Mouse (Mus musculus): Measurements from ENCODE around the gene Dgcr2. TPM values are rescaled to one million over a fixed set of nuclear protein-coding genes. Genes with fewer than 3 reads are reported as not detected.

Dgcr2 gene
- polyA plus RNA-seq, 1 experiment, result 42.8 TPM

GRCm38 (mm10) chr16:17872995-17873394 is 25.4 kb downstream of the Dgcr2 start:
- Histone ChIP-seq H3K27me3 (ENCODE audit: control insufficient read depth, insufficient read depth, insufficient read length) (no peaks in the 10 kb centered on the region), H3ac (ENCODE audit: control insufficient read depth, insufficient read length) (no peak overlapping the region), H3K4me2 (ENCODE audit: low read depth) (no peak overlapping the region), H3K4me3 (no peak overlapping the region), H3K36me3 (ENCODE audit: control insufficient read depth, insufficient read depth) (no peaks in the 10 kb centered on the region), H3K79me2 (ENCODE audit: control insufficient read depth, insufficient read depth) (peaks cover 41% of the 10 kb centered on the region)
- TF ChIP-seq E2F4 (IDR thresholded peaks at IDR 0.05; ENCODE audit: insufficient read depth) (no peak), MAX (IDR thresholded peaks at IDR 0.05; ENCODE audit: low read depth) (no peak), USF1 (IDR thresholded peaks at IDR 0.05; ENCODE audit: low read depth) (no peak), TCF12 (IDR thresholded peaks at IDR 0.05; ENCODE audit: insufficient read depth, poor library complexity, severe bottlenecking) (no peak), POLR2AphosphoS2 (IDR thresholded peaks at IDR 0.05; ENCODE audit: insufficient read length, low read depth) (no peak), CEBPB (IDR thresholded peaks at IDR 0.05; ENCODE audit: insufficient read depth, poor library complexity, severe bottlenecking) (no peak), MYOD1 (IDR thresholded peaks at IDR 0.05; ENCODE audit: control insufficient read depth in 1 of 3, insufficient read length in 2 of 3, low read depth in 2 of 3) (no peak), TCF3 (IDR thresholded peaks at IDR 0.05; ENCODE audit: insufficient read length, low read depth) (no peak), REST (IDR thresholded peaks at IDR 0.05; ENCODE audit: insufficient read depth, insufficient read length) (no peak), MYOG (IDR thresholded peaks at IDR 0.05; ENCODE audit: control insufficient read depth in 1 of 3, insufficient read depth in 1 of 3, insufficient read length in 2 of 3, low read depth in 2 of 3) (no peak), POLR2A (IDR thresholded peaks at IDR 0.05; ENCODE audit: insufficient read length, low read depth) (no peak)

GRCm38 (mm10) chr16:17871248-17871647 is 27.1 kb downstream of the Dgcr2 start:
- Histone ChIP-seq H3K27me3 (ENCODE audit: control insufficient read depth, insufficient read depth, insufficient read length) (no peaks in the 10 kb centered on the region), H3K36me3 (ENCODE audit: control insufficient read depth, insufficient read depth) (no peaks in the 10 kb centered on the region), H3K4me3 (no peak overlapping the region), H3K4me2 (ENCODE audit: low read depth) (no peak overlapping the region), H3K79me2 (ENCODE audit: control insufficient read depth, insufficient read depth) (peaks cover 23% of the 10 kb centered on the region), H3ac (ENCODE audit: control insufficient read depth, insufficient read length) (no peak overlapping the region)
- TF ChIP-seq MAX (IDR thresholded peaks at IDR 0.05; ENCODE audit: low read depth), result no peak
- no peak for TF ChIP-seq MYOG (IDR thresholded peaks at IDR 0.05; ENCODE audit: control insufficient read depth in 1 of 3, insufficient read depth in 1 of 3, insufficient read length in 2 of 3, low read depth in 2 of 3)
- TF ChIP-seq SRF (IDR thresholded peaks at IDR 0.05; ENCODE audit: control insufficient read depth, insufficient read length, low read depth), result no peak
- TF ChIP-seq E2F4 (IDR thresholded peaks at IDR 0.05; ENCODE audit: insufficient read depth), result no peak
- TF ChIP-seq USF1 (IDR thresholded peaks at IDR 0.05; ENCODE audit: low read depth), result no peak
- no peak for TF ChIP-seq MYOD1 (IDR thresholded peaks at IDR 0.05; ENCODE audit: control insufficient read depth in 1 of 3, insufficient read length in 2 of 3, low read depth in 2 of 3)
- no peak for TF ChIP-seq TCF12 (IDR thresholded peaks at IDR 0.05; ENCODE audit: insufficient read depth, poor library complexity, severe bottlenecking)

GRCm38 (mm10) chr16:17865770-17866169 is 32.6 kb downstream of the Dgcr2 start:
- Histone ChIP-seq H3K4me2 (ENCODE audit: low read depth) (no peak overlapping the region), H3K79me2 (ENCODE audit: control insufficient read depth, insufficient read depth) (peaks cover 4% of the 10 kb centered on the region), H3K4me3 (no peak overlapping the region), H3ac (ENCODE audit: control insufficient read depth, insufficient read length) (no peak overlapping the region), H3K27me3 (ENCODE audit: control insufficient read depth, insufficient read depth, insufficient read length) (no peaks in the 10 kb centered on the region), H3K36me3 (ENCODE audit: control insufficient read depth, insufficient read depth) (no peaks in the 10 kb centered on the region)
- no peak for TF ChIP-seq MYOG (IDR thresholded peaks at IDR 0.05; ENCODE audit: control insufficient read depth in 1 of 3, insufficient read depth in 1 of 3, insufficient read length in 2 of 3, low read depth in 2 of 3)

GRCm38 (mm10) chr16:17865293-17865692 is 33.1 kb downstream of the Dgcr2 start:
- no peak overlapping the region for H3ac ChIP-seq (ENCODE audit: control insufficient read depth, insufficient read length)
- peaks cover 4% of the 10 kb centered on the region for H3K79me2 ChIP-seq (ENCODE audit: control insufficient read depth, insufficient read depth)
- H3K4me3 ChIP-seq, result no peak overlapping the region
- H3K36me3 ChIP-seq (ENCODE audit: control insufficient read depth, insufficient read depth), result no peaks in the 10 kb centered on the region
- no peak for TF ChIP-seq SRF (IDR thresholded peaks at IDR 0.05; ENCODE audit: control insufficient read depth, insufficient read length, low read depth)
- TF ChIP-seq USF1 (IDR thresholded peaks at IDR 0.05; ENCODE audit: low read depth), result no peak
- no peak for TF ChIP-seq REST (IDR thresholded peaks at IDR 0.05; ENCODE audit: insufficient read depth, insufficient read length)
- TF ChIP-seq TCF12 (IDR thresholded peaks at IDR 0.05; ENCODE audit: insufficient read depth, poor library complexity, severe bottlenecking), result no peak
- TF ChIP-seq MYOG (IDR thresholded peaks at IDR 0.05; ENCODE audit: control insufficient read depth in 1 of 3, insufficient read depth in 1 of 3, insufficient read length in 2 of 3, low read depth in 2 of 3), result no peak
- TF ChIP-seq MYOD1 (IDR thresholded peaks at IDR 0.05; ENCODE audit: control insufficient read depth in 1 of 3, insufficient read length in 2 of 3, low read depth in 2 of 3), result no peak
- no peak overlapping the region for H3K4me2 ChIP-seq (ENCODE audit: low read depth)
- no peaks in the 10 kb centered on the region for H3K27me3 ChIP-seq (ENCODE audit: control insufficient read depth, insufficient read depth, insufficient read length)

- no peak for TF ChIP-seq POLR2A (IDR thresholded peaks at IDR 0.05; ENCODE audit: insufficient read length, low read depth)
- Histone ChIP-seq H3K36me3 (ENCODE audit: control insufficient read depth, insufficient read depth) (peaks cover 18% of the 10 kb centered on the region), H3ac (ENCODE audit: control insufficient read depth, insufficient read length) (no peak overlapping the region), H3K4me3 (no peak overlapping the region), H3K27me3 (ENCODE audit: control insufficient read depth, insufficient read depth, insufficient read length) (no peaks in the 10 kb centered on the region), H3K79me2 (ENCODE audit: control insufficient read depth, insufficient read depth) (no peaks in the 10 kb centered on the region), H3K4me2 (ENCODE audit: low read depth) (no peak overlapping the region)
Observed at GRCm38 (mm10) chr16:17858592-17858991, 39.8 kb downstream of the Dgcr2 start.

GRCm38 (mm10) chr16:17857157-17857556 is 41.2 kb downstream of the Dgcr2 start:
- Histone ChIP-seq H3K4me3 (no peak overlapping the region), H3K27me3 (ENCODE audit: control insufficient read depth, insufficient read depth, insufficient read length) (no peaks in the 10 kb centered on the region), H3ac (ENCODE audit: control insufficient read depth, insufficient read length) (no peak overlapping the region), H3K79me2 (ENCODE audit: control insufficient read depth, insufficient read depth) (no peaks in the 10 kb centered on the region), H3K36me3 (ENCODE audit: control insufficient read depth, insufficient read depth) (peaks cover 22% of the 10 kb centered on the region), H3K4me2 (ENCODE audit: low read depth) (no peak overlapping the region)
- TF ChIP-seq TCF12 (IDR thresholded peaks at IDR 0.05; ENCODE audit: insufficient read depth, poor library complexity, severe bottlenecking) (no peak), E2F4 (IDR thresholded peaks at IDR 0.05; ENCODE audit: insufficient read depth) (no peak), MYOD1 (IDR thresholded peaks at IDR 0.05; ENCODE audit: control insufficient read depth in 1 of 3, insufficient read length in 2 of 3, low read depth in 2 of 3) (no peak)
